Mouse (Mus musculus) cerebellum, adult (tissue): ENCODE data around the gene Bcl2l11.
A peak's percentile ranks its signal among the peaks of the same experiment; 100 is the strongest.
"Not testable (repeated sequence)": the region's sequence is repeated elsewhere in the genome, so short reads cannot be mapped to it uniquely, and the experiment has no call there.

Source experiments
- ATAC-seq: cut with Nextera tagmentation; 2 replicates; pipeline ENCODE4 v1.9.2; 2017; ENCODE audit warnings: mild to moderate bottlenecking, moderate library complexity, mixed read lengths; ENCODE audit not compliant: insufficient number of reproducible peaks, low FRiP score, low TSS enrichment

The Bcl2l11 gene

DNA sequence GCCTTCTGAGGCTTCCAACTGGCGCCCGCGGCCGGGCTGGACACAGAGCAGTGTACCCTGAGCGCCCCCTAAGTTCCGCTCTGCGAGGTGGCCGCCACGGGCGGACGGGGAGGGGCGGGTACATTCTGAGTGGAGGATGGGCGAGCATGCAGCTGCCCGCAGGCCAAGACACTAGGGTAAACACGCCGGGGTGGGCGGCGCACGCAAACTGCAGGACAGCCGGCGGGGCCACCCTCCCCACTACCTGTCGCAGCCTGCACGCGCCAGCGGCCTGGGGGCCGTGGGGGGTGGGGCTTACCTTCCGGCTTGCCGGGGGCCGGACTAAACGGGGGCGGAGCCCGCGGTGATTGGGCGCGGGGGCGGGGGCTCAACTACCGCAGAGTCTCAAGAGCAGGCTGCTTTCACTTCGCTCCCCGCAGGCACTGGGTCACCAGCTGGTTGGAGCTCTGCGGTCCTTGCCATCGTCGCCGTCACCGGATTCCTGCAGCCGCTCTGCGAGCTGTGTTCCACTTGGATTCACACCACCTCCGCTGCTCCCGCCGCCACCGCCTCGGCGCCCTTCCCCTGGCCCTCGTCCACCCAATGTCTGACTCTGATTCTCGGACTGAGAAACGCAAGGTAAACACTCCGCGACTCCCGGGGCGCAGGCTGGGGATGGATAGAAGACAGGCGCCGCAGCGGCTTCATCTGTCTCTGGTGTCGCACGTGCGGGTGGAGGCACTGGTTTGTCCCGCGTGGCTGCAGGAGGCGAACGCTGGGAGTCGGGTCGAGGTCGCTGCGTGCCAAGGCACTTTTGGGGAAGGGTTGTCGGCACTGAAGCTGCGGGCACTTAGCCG, at the start of gene Bcl2l11:
Bcl2l11 (plus strand) TSS at position 404 of the 836 bp plus-strand sequence.
- ATAC-seq = peak; percentile 27

DNA sequence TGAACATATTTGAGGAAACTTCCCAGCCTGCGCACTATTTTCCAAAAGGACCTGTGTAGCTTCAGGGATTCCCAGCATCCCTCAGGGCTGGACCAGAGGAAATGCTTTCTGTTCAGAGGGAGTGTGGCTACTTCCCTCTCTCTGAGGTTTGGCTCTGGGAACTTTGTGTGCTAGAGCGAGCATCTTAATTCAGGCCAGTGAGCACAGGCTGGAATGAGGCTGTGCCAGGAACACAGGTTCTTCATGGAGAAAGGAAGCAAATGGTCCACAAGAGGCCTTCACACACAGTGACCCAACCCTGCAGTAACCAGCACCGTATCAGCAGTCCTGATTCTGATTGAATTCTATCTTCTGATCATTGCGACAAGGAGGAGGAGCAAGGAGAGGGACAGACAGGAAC, 48.9 kb upstream of the Bcl2l11 start:
- ATAC-seq = no peak

DNA sequence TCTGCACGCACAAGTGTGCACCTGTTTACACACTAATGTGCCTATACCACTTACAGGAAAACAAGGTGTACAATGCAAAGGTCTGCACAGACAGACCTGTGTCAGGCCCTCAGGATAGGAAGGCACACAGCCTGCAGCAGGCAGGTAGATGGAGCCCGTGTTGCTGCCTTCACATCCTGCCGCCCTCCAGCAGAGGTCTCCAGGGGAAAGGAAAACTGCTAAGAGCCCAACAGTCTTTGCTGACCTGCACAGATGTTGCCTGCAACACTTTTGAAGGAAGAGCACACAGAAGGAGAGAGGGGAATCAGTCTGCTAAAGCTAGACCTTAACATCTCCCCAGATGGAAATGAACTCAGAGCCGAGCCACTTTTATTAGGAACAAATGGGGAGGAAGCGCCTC, 47.0 kb upstream of the Bcl2l11 start:
- no peak for ATAC-seq

DNA sequence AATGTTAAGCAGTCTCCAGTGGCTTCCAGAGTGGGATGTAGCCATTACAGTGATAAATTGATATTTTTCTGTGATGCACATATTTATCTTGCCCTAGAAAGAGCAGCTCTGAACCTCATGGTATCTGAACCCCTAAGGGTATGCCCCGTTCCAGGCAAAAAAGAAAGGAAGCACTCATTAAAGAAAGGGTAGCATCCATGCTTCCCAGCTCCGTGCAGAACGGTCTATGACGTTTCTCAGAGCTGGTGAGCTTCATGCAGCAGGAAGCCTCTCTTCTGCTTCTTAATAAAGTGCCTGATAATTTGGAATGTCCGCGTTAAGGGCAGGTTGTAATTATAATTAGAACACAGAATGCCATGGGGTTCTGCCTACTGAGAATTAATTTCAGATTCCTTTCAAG, 46.5 kb upstream of the Bcl2l11 start:
- no peak for ATAC-seq

DNA sequence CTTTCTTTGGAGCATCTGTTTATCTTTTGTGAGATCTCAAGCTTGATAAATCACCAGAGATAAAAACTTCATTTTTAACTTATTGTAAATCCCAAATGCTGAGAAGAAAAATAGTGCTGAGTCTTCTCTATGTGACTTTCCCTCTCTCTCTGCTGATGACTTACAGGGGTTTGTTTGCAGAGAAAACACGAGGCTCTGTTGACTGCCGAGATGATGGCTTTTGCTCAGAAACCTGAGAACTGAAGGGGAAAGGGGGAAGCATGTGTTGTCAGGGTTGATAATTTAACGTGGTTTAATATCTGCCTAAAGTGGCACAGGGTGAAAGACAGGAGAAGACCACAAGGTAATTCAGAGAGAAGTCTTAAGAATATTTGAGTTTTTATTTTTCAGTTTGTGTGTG, 42.0 kb upstream of the Bcl2l11 start:
- no peak for ATAC-seq

DNA sequence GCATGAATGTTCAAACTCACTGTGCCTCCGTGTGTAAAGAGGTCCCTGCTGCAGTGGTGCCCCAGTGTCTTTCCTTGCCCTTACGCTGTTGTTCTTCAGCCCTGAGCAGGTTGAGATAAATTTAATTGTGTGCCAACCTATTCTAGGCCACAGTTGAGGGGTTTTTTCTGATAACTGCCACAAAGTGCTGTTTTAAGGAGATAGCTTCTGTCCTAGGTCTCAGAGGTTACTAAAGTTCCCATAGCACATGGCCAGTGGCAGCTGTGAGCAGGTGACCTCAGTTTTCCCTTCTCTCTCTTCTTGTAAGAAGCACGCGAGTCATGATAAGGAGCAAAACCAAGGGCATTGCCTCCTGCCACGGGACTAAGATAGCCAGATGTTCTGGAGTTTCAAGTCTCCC, 41.2 kb upstream of the Bcl2l11 start:
- no peak for ATAC-seq

DNA sequence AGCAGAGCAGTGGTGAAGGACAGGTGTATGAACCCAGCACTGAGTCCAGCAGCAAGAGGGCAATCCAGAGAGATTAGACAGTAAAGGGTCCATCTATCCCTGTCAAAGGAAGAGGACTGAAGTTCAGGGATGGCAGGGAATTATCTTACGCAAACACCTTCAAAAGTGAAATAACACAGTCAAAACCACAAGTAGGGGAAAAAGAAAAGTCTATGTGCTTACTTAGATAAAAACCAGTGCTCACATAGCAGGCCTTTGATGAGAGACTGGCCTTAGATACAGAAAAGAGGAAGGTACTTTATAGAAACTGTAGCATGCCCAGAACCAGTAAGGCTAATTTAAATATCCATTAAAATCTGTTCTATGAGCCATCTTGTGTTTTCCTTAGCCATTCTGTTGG, 40.4 kb upstream of the Bcl2l11 start:
- no peak for ATAC-seq

DNA sequence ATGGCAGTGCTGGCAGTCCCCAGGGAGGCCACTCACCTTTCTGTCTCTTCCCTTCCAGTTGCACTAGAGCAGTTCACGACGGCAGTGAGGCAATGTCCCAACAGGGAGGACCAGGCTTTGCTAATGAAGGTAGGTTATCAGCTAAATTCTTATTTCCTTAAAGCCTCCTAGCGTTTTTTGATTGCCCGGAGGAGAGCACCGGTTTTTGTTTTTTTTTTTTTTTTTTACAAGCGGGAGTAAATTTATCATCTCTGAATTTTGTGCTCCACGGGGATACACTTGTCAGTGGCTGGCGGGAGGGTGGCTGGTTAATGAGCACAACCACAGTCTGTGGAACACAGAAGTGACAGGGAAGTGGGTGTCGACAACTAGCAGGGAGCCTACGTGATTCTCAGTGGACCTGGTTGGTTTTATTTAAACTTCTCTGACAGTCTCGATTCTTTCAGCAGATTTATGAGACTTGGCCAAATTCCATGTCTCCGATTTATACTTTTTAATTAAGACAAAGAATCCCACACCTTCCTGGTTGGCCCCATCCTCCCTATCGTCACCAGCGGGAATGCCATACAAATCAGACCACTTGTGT, 39.4 kb upstream of the Bcl2l11 start:
- no peak for ATAC-seq

DNA sequence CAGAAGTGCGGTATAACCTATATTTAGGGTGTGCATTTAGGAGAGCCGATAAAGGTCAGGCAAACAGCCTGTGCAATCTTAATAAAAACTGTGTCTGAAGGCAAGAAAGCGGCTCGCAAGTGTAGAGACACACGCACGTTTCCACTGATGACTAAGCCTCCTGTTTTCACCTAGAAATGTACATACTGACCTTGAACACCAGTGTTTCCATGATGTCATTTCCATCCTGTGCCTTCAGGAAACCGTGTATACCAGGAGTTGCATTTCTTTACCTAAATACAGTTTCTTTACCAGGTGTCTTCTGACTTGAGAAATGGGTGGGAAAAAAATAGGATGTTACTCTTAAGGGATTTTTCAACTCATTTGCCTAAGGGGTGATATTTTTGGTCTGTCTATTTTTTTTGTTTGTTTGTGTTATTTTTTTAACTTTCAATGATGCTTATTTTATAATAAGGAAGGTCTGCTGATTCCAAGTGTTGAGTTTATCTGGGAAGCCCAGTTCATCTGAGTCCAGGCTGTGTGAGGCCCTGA, 38.8 kb upstream of the Bcl2l11 start:
- no peak for ATAC-seq

DNA sequence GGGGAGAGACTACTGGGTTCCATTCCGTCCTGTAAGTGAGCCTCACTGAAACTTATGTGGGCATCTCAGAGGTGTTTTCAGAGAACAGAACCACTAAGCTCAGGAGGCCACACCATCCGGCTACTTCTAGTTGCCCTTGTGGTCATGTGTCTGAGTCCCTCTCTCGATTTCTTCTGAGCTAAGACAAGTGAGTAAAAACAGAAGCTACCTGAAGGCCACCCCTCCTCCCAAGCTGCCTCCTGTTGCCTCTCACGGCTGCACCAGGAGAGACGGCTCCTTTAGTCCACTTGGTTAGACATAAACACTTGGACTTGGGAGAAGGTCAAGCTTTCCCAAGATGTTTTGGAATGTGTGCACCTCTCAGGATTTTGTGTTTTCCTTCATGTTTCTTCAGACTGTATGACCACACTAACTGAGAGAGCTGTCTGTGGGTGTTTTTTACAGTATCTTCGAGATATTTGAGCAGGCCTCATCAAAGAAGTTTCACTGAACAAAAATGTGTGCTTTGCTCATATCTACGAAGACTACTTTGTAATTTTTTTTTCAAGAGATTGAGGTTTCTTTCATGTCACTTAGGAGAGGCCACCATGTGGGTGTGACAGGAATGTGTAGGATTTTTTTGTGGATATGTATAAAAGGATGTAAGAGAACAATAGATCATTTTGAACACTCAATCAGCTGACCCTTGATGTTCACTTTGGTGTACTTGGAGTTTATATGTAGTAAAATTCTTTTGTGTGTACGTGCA, 37.9 kb upstream of the Bcl2l11 start:
- no peak for ATAC-seq

DNA sequence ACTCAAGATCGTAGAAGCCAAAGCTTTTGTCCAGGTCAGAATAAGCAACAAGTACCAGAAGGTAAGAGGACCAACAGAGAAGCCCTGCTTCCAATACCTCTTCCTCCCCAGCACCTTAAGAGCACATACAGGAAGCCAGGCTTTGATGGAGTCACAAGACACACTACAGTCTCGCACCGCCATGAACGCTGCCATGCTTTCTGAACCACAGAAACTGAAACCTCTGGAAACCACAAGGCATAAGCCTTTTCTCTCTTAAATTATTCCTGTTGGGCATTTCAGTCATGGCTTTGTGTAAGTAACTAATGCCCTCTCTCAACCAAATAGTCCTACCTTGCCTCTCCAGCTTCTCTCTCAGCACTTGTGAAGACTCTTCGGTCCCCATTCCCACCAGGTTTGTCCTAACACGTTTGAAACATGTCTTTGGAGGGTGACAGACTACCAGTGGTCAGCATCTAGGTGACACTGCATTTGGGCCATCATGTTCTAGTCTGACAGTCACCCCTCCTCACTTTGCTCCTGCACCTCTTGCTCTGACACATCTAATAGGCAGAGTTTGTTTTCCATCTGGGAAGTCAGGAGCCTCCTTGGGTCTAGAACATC, 35.5 kb upstream of the Bcl2l11 start:
- ATAC-seq = no peak

DNA sequence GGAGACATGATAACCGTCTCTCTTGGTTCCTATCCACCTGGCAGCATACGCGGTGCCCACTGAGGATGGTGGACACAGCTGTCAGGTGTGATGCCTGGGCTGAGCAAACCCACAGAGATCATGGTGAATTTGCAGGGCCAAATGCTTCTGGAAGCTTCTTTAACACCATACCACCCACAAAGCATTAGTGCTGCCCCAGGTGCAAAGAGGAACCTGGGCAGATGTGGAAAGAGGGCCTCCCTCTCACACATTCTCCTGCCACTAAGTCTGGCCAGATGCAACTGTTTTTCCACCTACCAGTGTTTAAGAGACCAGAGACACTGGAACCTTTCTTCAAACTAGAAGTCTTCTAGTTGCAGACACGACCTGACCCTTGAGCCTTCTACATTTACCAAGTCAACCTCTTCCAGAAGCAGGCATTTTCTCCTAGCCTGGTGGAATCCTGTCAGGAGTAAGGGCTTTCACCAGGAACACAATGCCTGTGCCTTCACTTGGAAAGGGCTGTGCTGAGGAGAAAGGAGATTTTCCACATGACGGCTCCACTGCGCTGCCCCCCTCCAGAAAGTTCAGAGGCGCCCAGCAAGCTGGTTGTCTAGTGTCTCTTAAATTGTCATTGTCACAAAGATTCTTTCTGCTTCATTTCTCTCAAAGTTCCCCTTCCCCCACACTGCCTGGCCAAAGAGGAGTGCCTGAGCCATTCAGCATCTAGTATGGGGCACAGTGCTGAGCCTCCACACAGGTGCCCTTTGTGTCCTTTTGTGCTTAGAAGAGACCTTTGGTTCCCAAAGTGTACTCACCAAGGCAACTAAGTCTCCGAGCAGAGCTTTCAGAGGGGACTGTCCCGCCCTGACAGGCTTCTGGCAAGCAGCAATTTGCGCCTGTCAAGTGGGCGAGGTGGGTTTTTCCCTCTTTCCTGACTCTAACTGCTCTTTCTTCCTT, 34.1 kb upstream of the Bcl2l11 start:
- ATAC-seq = no peak

DNA sequence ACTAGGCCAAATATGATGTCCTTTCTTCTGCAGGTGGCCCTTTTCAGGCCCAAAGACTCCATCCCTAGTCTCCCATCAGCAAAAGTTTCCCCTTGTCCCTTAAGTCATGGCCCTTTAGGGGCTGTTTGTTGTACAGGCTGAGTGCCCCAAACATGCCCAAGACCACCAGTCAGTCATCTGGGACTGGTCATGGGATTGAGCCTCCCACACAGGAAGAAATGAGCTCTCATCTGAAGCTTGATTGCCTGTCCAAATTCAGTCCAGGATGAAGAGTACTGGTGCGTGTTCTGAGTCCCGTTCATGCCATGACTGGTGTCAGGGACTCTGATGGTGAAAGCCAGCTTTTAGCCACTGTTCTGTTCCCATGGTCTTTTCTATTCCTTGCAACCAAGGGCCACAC, 33.4 kb upstream of the Bcl2l11 start:
- no peak for ATAC-seq

DNA sequence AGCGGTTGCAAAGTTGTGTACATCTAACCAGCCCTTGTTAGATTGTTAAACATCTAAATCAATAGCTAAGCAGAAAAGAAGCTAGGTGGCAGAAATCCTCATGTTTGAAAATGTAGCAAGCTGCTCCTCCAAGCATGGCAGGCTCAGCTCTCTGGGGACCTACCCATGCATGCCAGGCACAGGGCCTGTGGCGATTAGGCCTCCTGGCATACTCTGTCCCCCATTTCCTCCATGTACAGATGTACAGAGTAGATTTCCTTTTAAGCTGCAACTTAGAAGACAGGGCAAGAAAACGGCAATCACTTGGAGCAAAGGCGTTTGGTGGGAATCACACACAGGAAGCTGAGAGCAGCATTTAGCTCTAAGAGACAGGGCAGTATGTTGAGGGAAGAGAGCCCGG, 31.6 kb upstream of the Bcl2l11 start:
- ATAC-seq = no peak

DNA sequence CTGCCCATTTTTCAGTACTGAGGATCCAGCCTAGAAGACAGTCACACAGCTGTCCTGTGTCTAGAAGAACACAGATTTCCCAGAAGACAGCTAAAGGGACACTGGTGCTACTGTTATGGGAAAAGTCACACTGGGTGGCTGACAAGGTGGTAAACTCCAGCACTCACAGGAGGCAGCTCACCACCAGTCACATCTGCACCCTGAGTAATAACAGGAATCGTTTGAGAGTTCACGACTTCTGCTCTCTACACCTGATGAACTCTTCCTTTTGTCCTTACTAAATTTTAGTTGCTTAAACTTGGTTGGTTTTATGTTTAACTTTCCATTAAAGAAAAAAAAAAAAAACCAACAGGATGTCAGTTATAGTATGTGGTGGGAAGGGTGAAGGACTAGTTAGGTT, 31.2 kb upstream of the Bcl2l11 start:
- no peak for ATAC-seq

DNA sequence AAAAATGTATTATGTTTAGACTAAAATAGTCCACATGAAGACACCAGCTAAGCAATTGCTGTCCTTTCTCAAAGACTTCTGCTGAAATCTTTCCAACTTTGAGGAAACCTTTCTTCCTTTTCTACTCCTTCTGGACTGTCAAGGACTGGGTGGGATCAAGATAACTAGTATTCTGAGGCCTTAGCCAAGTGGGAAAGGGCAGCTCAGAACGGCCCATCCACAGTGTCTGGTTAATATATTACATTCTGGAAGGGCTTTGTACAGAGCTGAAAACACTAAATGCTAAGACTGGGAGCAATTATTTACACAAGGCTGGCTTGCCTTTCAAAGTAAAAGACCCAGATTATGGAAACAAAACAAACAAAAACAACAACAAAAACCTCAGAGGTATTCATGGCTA, 30.6 kb upstream of the Bcl2l11 start:
- ATAC-seq = no peak

DNA sequence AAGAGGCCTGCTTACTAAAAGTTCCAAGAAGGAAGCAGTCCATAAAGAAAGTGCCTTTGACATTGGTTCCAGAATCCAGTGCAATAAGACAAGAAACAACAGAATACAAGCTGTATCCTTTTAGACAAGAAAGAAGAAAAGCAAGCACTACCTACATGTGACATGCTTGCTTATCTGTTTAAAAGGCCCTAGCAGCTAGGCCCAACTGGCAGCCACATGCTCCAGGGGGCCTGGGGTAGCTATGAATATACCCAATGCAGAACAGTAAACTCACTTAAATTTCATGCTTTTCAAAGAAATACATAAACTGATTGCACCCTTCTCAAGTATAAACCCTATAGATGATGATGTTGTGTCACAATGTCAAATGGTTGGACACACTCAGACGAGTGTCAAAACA, 29.8 kb upstream of the Bcl2l11 start:
- no peak for ATAC-seq

DNA sequence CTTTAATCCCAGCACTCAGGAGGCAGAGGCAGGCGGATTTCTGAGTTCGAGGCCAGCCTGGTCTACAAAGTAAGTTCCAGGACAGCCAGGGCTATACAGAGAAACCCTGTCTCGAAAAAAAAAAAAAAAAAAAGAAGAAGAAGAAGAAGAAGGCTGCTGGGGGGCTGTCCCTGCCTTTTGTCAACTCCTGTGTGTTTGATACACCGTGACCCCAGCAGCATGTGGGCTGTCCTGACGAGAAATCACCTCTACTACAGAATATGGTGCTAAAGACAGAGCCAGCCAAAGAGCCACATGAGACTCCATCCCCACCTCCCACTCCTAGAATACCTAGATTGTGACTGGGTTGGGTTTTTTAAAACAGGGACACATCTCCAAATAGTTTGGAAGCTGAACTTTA, 27.7 kb upstream of the Bcl2l11 start:
- not testable (repeated sequence) for ATAC-seq

DNA sequence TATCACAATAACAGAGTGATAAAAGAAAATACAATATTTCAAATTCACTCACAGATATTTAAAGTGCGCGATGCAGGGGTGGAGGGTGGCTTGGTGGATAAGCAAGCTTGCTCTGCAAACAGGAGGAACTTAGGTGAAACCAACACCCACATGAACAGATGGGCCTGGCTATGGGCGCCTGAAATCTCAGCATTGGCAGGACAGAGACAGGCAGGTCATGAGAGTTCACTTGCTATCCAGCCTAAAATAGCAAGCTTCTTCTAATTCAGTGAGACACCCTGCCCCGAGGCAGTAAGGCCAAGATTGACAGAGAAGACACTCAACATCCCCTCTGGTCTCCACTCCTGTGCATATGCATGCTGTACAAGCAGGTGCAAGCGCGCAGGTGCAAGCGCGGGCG, 23.8 kb upstream of the Bcl2l11 start:
- no peak for ATAC-seq

DNA sequence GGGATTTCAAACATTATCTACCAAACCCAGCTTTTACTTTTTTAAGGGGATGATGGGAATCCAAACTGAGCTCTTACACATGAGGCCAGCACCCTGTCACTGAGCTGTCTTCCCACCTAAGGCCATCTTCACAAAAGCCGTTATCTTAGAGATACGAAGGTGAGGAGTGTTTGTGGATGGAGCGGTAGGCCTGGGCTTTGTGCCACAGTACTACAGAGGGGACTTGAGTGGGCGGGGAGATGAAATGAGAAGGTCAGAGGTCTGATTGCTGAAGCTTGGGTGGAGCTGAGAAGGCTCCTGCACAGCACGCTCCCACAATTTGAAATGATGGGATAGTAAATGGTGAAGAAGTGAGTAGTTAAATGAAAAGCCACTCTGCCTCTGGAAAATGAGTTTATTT, 21.0 kb upstream of the Bcl2l11 start:
- ATAC-seq = no peak
